Mouse (Mus musculus): ENCODE measurements around the gene Ppih.
"Not testable (repeated sequence)": the region's sequence is repeated elsewhere in the genome, so short reads cannot be mapped to it uniquely, and the experiment has no call there.

Ppih gene

DNA sequence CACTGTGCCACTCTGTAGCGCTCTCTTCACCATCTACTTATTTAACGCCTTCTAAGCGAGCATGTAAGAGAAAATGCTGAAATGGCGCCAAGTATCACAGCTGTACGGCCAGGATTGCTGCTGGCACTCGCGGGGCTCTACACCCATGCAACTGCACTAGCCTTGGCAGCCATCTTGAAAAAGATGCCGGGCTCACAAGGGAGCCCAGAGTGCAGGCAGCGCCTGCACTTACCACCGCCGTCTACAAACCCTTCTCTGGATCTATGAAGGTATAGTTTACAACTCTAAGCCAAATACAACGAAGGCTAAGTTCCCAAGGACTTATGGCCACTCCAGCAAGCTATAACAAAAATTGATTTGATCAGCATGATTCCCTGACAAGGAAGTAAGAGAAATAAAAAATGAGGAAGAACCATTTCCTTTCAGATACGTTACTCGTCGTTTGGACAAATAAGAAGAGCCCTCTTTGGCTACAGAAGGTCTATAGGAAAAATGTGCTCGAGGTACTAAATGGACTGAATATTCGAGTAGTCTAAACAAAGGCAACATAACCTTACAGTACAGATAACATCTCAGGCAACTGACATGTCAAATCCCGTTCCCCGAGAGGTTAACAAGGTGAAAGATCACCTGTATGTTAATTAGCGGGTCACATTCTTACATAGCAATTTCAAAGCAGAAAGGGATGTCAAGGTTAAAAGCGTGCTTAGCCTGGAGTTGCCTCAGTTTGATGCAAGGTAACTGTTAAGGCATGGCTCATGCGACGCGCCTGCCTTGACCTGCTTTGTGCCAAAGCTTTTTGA is 27.4 kb downstream of the Ppih start:
- peak; percentile 33 to 40 for DNase-seq (ENCODE audit: low read depth in 2 of 2, low spot score in 2 of 2)

DNA sequence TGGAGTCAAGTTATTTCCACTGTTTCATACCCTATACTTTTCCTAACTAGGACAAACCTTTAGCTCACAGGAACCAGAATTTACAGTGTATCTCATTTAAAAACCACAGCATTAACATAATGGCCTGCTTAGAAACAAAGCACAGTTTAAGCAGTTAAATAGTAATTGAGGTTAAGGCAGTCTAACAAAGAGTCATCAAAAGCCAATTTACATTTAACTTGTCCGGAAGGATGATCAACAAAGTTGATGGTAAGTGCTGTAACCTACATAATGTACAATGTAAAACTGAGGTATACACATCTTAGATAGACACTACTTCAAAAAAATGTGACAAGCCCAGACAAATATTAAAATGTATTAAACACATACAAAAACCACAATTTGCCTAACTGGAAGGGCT is 28.4 kb downstream of the Ppih start:
- DNase-seq (ENCODE audit: low read depth in 2 of 2, low spot score in 2 of 2) = no peak

DNA sequence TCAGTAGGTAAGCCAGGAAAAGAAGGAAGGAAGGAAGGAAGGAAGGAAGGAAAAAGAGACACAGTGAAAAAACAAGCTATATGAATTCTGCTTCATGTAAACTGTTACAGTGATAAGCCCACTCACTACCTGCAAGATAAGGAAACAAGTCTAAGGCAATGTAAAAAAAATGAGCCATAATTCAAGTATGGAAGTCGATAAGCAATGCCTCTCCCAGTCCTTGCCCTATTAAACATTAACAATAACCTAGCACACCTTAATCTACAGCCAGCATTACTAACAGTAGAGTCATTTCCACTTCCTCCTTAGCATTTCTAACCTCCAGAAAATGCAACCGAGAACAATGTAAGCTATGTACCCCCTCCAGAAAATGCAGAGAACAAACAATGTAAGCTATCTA is 35.0 kb downstream of the Ppih start:
- DNase-seq (ENCODE audit: low read depth in 2 of 2, low spot score in 2 of 2) = no peak

DNA sequence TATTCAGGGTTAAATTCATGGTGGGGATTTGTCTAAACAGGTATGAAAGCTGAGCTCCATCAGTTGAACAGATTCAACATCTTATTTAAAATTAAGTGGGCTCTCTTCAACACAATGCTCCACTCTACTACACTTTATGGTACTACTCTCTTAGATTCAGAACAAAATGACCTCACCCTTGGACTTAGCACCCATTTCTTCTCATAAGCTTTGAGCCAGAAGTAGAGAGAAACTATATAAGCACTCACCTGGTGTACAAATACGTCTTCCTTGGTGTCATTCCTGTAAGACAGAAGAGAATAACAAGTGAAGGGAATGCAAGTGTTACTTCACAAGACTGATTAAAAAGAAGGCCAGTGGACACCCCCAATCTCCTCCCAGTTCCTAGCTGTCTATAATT is 35.5 kb downstream of the Ppih start:
- no peak for DNase-seq (ENCODE audit: low read depth in 2 of 2, low spot score in 2 of 2)

DNA sequence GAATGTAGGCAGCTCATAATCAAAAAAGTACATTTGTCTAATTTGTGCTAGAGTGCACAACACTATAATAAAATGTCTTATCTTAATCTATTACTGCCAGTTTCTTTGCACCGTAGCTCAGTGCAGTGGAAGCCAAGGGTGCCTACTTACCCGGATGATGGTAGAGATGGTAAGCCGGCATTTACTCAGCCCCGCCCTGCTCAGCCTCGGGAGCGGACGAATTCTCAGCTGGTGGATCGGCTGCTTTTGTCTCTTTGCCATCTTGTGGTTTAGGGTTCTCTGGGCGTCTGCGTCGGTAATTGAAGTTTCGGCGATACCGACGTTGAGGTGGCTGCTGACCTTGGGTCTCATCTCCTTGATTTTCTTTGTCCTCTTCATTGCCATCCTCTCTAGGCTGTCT is 41.6 kb downstream of the Ppih start:
- not testable (repeated sequence) for DNase-seq (ENCODE audit: low read depth in 2 of 2, low spot score in 2 of 2)

DNA sequence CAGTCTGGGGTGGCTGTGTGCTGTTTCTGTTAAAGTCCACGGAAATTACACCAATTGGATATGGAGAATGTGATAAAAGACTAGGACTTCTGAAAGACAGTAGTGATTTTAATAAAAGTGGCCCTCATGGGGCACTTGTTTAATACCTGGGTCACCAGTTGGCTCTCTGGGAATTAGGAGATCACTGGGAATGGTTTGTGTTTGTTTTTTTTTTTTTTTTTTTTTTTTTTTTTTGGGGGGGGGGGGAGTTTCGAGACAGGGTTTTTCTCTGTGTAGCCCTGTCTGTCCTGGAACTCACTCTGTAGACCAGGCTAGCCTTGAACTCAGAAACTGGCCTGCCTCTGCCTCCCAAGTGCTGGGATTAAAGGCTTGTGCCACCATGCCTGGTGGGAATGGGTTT is 44.6 kb downstream of the Ppih start:
- no peak for DNase-seq (ENCODE audit: low read depth in 2 of 2, low spot score in 2 of 2)

DNA sequence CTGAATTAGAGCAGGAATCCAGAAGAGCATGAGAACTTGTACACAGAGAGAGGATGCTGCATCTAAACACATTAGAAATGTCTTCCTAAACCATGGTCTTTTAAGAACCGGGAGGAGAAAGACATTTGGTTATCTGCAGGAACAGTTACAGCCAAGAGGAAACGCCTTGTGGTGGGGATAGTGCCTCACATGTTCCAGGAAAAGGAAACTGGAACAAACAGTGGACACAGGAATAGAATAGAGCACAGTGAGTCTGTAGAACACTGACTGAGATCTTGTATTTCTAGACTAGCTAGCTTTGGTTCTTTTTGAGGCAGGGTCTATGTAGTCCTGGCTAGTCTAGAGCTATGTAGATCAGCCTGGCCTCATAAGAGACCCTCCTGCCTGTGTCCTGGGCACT is 45.1 kb downstream of the Ppih start:
- no peak for DNase-seq (ENCODE audit: low read depth in 2 of 2, low spot score in 2 of 2)

DNA sequence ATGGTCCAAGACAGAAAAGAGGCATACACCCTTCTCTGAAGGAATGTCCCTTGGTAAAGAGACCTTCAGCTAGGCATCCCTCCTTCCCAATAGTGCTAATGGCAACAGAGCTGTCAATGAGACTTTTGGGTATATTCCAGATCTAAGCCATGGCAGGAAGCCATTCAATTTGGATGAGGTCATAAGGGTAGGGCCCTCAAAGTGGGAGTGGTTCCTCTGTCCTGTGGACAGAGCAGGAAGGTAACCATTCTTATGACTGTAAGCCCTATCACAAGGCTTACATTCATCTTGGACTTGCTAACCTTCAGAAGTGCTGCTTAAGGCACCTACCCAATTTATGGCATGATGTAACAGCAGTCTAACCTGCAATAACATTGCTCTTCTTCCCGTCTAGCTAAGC is 45.7 kb downstream of the Ppih start:
- no peak for DNase-seq (ENCODE audit: low read depth in 2 of 2, low spot score in 2 of 2)

DNA sequence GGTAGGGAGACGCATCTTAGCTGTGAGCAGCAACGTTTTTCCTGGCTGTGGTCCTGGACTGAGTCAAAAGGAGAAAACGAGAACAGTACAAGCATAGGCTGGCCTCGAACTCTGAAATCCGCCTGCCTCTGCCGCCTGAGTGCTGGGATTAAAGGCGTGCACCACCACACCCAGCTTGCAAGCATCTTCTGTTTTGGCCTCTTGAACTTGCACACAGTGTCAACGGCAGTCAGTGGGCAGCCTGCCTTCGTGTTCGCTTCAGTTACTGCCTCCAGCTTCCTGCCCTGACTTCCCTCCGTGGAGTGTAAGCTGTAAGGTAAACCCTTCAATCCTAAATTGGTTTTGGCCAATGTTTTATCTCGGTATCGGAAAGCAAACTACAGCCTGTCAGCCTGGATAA is 53.7 kb downstream of the Ppih start:
- DNase-seq (ENCODE audit: low read depth in 2 of 2, low spot score in 2 of 2) = no peak

DNA sequence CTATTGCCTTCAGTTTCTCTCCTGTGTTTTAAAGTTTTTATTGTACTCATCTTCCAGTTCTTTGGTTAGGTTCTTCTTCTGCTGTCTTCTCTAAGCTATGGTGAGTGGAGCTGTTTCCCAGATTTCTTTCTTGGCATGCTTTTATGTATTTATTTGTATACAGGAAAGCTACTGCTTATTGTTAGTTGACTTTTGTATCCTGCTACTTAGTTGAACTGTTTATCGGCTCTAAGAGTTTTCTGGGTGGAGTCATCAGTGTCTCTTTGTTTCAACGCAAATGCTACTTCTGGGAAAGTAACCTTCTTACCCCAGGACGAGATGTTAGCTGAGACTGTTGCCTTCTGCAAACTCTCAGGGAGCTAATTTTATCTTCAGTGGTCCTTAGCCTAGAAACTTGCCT is 56.9 kb downstream of the Ppih start:
- no peak for DNase-seq (ENCODE audit: low read depth in 2 of 2, low spot score in 2 of 2)

DNA sequence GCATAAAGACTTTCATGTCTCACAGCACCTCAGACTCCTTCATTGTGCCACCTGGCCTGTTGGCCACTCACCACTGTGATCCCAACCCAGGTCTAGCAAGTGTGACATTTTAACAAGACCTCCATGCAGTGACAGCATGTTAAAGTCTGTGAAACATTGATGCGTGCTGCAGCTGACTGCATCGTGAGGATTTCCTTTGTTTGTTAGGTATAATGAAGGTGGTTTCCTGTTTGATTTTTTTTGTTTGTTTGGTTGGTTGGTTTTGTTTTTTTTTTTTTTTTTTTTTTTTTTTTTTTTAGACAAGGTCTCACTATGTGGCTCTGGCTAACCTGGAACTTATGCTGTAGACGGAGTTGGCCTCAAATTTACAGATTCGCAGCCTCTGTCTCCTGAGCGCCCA is 57.9 kb downstream of the Ppih start:
- no peak for DNase-seq (ENCODE audit: low read depth in 2 of 2, low spot score in 2 of 2)

DNA sequence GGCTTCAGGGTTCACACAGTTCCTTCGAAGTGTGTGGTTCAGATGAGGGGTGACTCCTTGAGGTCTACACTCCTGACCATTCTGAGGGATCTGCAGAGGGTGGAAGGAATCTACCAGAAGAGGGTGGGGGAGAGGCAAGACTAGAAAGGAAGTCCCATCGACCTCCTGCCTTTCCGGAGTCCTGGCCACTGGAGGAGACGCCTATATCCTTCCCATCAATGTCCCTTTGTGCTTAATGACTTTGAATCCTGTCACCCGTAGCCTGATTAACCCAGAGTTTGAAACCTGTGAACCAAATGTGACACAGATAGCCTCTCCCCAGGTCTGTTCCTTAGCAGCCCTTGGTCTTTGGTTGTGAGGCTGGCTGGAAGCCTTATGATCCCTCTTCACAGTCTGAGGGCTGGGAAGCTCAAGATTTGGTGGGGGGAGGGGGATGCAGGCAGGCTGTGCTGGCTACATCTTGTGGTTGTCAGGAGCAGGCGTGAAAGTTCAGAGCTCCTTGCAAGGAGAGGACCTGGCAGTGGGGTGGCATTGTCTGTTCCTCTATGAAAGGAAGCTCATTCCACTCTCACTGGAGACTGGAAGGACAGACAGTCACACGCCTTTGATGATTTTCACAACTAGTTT is 59.1 kb downstream of the Ppih start:
- DNase-seq (ENCODE audit: low read depth in 2 of 2, low spot score in 2 of 2) = no peak

DNA sequence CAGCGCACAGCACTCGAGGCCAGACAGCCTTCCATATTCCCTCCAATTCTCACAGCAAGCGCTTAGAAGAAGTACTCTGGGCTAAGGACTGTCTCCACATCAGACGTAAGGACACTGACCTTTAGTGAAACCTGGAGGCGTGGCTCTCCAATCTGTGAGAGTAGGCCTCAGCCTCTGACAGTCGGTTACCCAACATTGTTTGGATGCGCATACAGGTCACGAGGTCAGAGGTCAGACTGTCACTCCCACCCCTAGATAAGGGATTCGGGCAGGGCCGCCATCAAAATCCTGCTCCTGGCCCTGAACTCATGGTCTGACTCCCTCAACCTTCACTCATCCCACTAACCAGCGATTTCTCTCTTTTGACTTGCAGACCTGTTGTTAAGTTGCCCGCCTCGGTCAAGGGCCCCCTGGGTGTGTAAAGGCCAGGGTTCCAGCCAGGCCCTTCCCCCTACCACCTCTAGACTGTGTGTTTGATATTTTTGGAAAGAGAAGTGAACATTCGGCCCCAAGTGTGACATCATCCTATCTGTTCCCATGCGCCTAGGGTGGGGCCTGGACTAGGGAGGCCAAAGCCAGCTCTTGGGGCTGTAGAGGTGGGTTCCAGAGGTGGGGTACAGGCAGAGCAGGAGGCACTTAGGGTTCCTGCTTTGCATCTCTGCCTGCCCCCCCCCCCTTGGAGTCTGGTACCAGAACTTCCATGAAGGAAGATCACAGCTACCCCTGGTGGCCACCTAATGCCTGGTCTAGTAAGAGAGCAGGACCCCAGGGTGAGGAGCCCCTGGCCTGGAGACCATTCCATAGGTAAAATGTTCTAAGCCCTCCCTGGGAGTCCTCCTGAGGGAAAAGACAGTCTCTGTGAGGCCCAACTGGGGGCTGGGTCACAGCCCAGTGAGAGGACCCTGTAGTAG is 60.7 kb downstream of the Ppih start:
- DNase-seq (ENCODE audit: low read depth in 2 of 2, low spot score in 2 of 2) = no peak

DNA sequence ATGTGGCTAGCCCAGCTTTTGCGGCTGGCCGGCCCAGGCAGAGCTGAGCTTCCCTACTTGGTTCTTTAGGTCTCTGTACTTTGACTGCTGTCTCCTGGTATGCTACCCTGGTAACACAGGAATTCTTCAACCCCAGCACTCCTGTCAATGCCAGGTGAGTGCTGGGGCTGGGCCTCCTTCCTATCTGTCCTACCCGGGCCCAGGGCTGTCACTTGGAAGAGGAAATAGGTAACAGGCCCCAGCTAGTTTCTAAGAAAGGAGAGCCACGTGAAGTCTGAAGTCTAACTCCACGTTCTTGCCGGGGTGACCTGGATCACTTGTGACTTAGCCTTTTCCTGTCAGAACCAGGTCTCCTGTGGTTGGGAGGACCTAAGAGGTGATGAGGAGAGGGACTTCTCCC is 63.3 kb downstream of the Ppih start:
- no peak for DNase-seq (ENCODE audit: low read depth in 2 of 2, low spot score in 2 of 2)

DNA sequence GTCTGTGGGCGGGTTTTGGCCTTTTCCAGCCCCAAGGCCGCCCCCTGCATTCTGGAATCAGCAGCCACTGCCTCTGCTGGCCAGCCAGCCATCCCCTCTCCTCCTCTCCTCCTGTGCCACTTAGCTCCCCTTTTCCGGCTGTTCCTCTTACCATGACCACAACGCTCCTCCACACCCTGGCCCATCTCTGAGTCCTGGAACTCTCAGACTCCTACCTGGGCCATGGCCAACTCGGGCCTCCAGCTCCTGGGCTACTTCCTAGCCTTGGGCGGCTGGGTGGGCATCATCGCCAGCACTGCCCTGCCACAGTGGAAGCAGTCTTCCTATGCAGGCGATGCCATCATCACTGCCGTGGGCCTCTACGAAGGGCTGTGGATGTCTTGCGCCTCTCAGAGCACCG is 65.0 kb downstream of the Ppih start, which contains the start of gene Cldn19:
Cldn19 (plus strand) TSS at position 64 of the 400 bp plus-strand sequence.
- DNase-seq (ENCODE audit: low read depth in 2 of 2, low spot score in 2 of 2) = no peak

DNA sequence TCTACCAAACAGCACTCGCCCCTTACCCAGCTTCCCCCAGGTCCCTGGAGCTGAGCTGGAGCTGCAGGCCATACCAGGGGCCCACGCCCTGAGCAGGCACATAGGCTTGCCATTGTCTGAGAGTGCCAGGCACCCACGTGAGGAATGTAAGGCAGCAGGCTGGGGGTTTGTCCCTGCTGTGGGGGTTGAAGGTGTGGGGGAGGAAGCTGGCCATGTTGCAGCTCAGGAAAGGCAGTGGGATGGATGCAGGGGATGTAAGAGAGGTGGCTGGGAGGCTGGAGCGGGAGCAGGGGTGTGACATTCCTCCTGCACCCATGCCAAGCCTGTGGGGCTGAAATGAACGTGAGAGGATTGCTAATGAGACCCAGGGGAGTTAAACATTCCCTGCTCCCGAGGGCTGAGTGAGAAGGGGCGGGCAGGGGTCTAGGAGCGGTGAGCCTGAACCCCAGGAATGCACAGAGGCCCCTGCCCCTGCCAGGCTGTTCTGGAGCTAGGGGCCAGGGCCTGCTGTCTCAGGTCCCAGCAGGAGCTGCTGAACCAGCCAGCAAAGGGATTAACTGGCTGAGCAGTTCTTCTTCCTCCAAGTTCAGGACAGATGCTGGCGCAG is 66.2 kb downstream of the Ppih start:
- no peak for DNase-seq (ENCODE audit: low read depth in 2 of 2, low spot score in 2 of 2)

DNA sequence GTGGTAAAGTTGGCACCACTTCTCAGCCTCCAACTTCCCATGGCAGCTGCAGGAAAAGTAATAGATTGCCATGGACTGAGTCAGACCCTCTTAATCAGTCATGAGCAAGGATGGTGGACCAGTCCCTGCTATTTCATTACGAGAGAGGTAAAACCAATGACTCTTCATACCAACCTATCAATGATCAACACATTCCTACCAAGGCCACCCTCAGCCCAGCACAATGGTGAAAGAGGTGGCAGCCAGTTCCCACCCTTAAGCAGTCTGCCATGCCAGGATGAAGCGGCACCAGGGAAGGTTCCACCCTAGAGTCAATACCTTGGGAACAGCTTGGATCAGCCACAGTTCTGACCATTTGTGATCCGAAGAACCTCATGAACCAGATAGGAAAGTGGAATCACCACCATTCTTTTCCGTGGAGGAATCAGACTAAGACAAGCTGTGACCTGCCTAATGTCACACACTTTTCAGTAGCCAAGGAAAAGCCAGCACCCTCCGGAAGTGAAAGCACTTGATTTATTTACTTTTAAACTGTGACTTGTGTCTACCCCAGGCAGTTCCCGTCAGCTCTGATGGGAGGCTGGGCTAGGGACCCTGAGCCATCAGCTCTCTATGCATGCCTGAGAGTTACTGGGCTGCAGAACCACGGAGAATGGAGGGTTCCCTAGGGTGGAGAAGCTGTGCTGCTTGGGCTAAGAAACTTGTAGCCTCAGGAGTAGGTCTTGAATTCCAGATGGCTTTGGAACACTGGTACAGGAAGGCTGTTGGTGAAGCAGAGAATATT is 68.1 kb downstream of the Ppih start:
- DNase-seq (ENCODE audit: low read depth in 2 of 2, low spot score in 2 of 2) = no peak
